Mouse (Mus musculus) lung, postnatal 0 days (tissue): ENCODE measurements around the gene Zbtb38.

Experiments
- CTCF ChIP-seq: IDR thresholded peaks from 2 replicates; pipeline ENCODE4 v1.5.1; 2016; ENCODE audit warnings: antibody characterized with exemption, mild to moderate bottlenecking
- EP300 ChIP-seq: IDR thresholded peaks from 2 replicates; pipeline ENCODE4 v1.6.1; 2016; ENCODE audit warnings: antibody characterized with exemption, mild to moderate bottlenecking, control low read depth

DNA sequence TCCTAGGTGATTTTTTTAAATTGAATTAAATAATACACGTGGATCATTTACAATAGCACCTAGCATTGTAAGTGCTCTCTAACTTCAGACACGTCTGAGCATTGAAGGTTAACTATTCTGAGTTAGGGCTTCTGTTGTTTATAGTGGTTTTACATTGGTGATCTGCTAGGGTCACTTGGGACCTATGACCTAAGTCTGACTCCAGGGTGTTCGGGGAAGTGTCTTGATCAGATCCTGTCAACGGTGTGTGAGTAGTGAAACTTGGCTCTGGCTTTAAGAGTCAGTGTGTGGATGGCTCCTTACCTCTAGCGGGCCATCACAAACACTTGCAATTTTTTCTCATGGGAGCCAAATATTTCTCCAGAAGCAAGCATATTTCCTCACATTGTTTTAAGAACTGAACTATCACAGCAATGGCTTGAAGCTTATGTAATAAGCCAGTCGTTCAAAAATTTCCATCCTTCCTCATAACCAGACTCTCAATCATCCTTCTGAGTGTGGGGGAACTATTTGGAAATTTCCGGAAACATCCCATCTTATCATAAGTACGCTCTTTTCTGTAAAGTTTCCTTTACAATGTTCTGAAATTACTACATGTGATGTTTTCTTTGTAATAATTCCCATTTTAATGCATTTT is 31.4 kb downstream of the Zbtb38 start:
- TF ChIP-seq CTCF, result no peak
- peak; percentile 61 for TF ChIP-seq EP300
